Mouse (Mus musculus) embryonic fibroblast, embryonic 13.5 days (primary cell): ENCODE results near the gene Ahnak.

Source experiments
- CTCF ChIP-seq: IDR thresholded peaks from 2 replicates; pipeline ENCODE4 v1.5.1; 2011; ENCODE audit warnings: mild to moderate bottlenecking, control low read depth, low read length, moderate library complexity, borderline replicate concordance; ENCODE audit not compliant: insufficient read depth
- POLR2A ChIP-seq: IDR thresholded peaks from 2 replicates; pipeline ENCODE4 v1.6.1; 2011; ENCODE audit warnings: low read depth, mild to moderate bottlenecking, control low read depth, low read length, moderate library complexity

DNA sequence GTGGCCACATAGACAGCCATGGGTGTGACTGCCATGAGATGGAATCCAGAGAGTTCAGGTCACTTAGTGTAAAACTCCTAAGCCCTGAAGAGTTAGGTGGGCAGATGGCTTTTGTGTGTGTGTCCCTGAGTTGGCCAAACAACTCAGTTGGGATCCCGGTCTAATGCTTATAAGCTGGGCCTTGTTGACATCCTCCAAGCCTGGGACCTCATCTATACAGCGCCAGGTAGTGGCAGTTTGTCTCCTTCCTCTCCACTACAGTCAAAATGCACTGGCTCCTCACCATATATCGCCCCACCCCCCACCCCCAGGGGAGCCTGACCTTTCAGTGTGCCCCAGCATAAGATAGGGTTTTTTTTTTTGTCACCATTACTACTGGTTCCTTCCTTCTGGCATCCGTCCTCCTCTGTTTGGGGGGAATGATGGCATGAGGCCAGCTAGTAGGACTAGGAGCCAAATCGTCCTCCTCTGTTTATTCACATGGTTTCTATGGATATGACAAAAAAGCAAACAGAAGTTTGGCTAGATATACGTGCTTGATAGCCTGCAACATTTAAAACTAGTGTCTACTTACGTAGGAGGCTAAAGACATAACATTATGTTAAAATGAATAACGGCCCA is 80.7 kb downstream of the Ahnak start:
- no peak for TF ChIP-seq POLR2A
- TF ChIP-seq CTCF, result no peak
